Mouse (Mus musculus) bone marrow, adult 2 months (tissue): ENCODE results near the gene Rpl26. TPM values are rescaled to one million over a fixed set of nuclear protein-coding genes. Genes with fewer than 3 reads are reported as not detected.

ENCODE experiments used
- H3K27ac ChIP-seq: fragments of 200-500 bp; 2 replicates; pipeline ENCODE4 v1.5.1; 2012; ENCODE audit warnings: low read depth, mild to moderate bottlenecking, control low read depth, inconsistent platforms, low read length; ENCODE audit not compliant: control insufficient read depth, poor library complexity, insufficient read depth
- H3K4me1 ChIP-seq: fragments of 200-500 bp; 2 replicates; pipeline ENCODE4 v1.6.1; 2011; ENCODE audit warnings: low read length; ENCODE audit not compliant: control insufficient read depth, insufficient read depth
- H3K4me3 ChIP-seq: fragments of 200-500 bp; replicated peaks from 2 replicates; pipeline ENCODE3; 2011; ENCODE audit warnings: mild to moderate bottlenecking, low read depth, low read length, control low read depth; ENCODE audit not compliant: control insufficient read depth
- CTCF ChIP-seq: fragments of 200-500 bp; IDR thresholded peaks from 2 replicates; pipeline ENCODE4 v1.5.1; 2011; ENCODE audit warnings: low read length, control low read depth; ENCODE audit not compliant: control insufficient read depth, insufficient read depth
- POLR2A ChIP-seq: fragments of 200-500 bp; IDR thresholded peaks from 2 replicates; pipeline ENCODE4 v1.6.1; 2011; ENCODE audit warnings: low read depth, mild to moderate bottlenecking, control low read depth, low read length, borderline replicate concordance; ENCODE audit not compliant: control insufficient read depth
- WGBS: fragments of 180-500 bp; shearing (Covaris S2); methylation state at CpG from one replicate; pipeline ENCODE4 v1.1.7; 2018; 5-methylcytosine and 5-hydroxymethylcytosine counted together
- polyA plus RNA-seq: library from polyadenylated mRNA; stranded (reverse); fragments of >200 nt; gene quantifications from 2 replicates; pipeline ENCODE4 v1.2.4, GENCODE M21; 2011; ENCODE audit warnings: low replicate concordance; ENCODE audit not compliant: missing spikeins, insufficient read depth, insufficient read length

Rpl26 gene
- polyA plus RNA-seq, 1 experiment: 3,389 TPM

GRCm38 (mm10) chr11:68882107-68882506 is 19.3 kb upstream of the Rpl26 start:
- Histone ChIP-seq H3K27ac (no peak overlapping the region), H3K4me1 (no peaks in the 10 kb centered on the region), H3K4me3 (no peak overlapping the region)
- WGBS: 72% methylated on average over 14 of the region's 14 CpGs
- TF ChIP-seq POLR2A (no peak), CTCF (no peak)

GRCm38 (mm10) chr11:68883843-68884242 is 17.5 kb upstream of the Rpl26 start:
- TF ChIP-seq POLR2A (no peak), CTCF (no peak)
- WGBS: 69% methylated on average over 2 of the region's 2 CpGs
- Histone ChIP-seq H3K4me3 (no peak overlapping the region), H3K27ac (no peak overlapping the region), H3K4me1 (no peaks in the 10 kb centered on the region)

GRCm38 (mm10) chr11:68884368-68884767 is 17.0 kb upstream of the Rpl26 start:
- no peak overlapping the region for H3K27ac ChIP-seq
- WGBS: 62% methylated on average over 5 of the region's 5 CpGs
- H3K4me1 ChIP-seq: no peaks in the 10 kb centered on the region
- no peak overlapping the region for H3K4me3 ChIP-seq
- TF ChIP-seq POLR2A (no peak), CTCF (no peak)

GRCm38 (mm10) chr11:68886091-68886490 is 15.3 kb upstream of the Rpl26 start:
- TF ChIP-seq CTCF: no peak
- no peak for TF ChIP-seq POLR2A
- no peaks in the 10 kb centered on the region for H3K4me1 ChIP-seq
- H3K4me3 ChIP-seq: no peak overlapping the region
- no peak overlapping the region for H3K27ac ChIP-seq
- 83% methylated on average over 5 of the region's 5 CpGs for WGBS

- TF ChIP-seq POLR2A (no peak), CTCF (no peak)
- no peaks in the 10 kb centered on the region for H3K4me1 ChIP-seq
- no peak within 1 kb of the TSS for H3K4me3 ChIP-seq
- no peak within 1 kb of the TSS for H3K27ac ChIP-seq
- 58% methylated on average over 6 of the region's 6 CpGs for WGBS
Observed at GRCm38 (mm10) chr11:68888253-68888652, 13.1 kb upstream of the Rpl26 start, which contains the start of gene Rnf222. Gene Rnf222, plus strand, starts transcription at chr11:68888553.

GRCm38 (mm10) chr11:68888653-68889052 is 12.7 kb upstream of the Rpl26 start:
- Histone ChIP-seq H3K4me1 (no peaks in the 10 kb centered on the region), H3K27ac (no peak overlapping the region), H3K4me3 (no peak overlapping the region)
- WGBS: 65% methylated on average over 2 of the region's 2 CpGs
- TF ChIP-seq CTCF (no peak), POLR2A (no peak)

- WGBS: 4% methylated on average over 2 of the region's 2 CpGs
- H3K27ac ChIP-seq: no peak overlapping the region
- H3K4me1 ChIP-seq: no peaks in the 10 kb centered on the region
- TF ChIP-seq POLR2A: no peak
- H3K4me3 ChIP-seq: no peak overlapping the region
Observed at GRCm38 (mm10) chr11:68890625-68891024, 10.8 kb upstream of the Rpl26 start.

GRCm38 (mm10) chr11:68891823-68892222 is 9.6 kb upstream of the Rpl26 start:
- 80% methylated on average over 5 of the region's 5 CpGs for WGBS
- Histone ChIP-seq H3K27ac (no peak overlapping the region), H3K4me1 (no peaks in the 10 kb centered on the region), H3K4me3 (no peak overlapping the region)
- TF ChIP-seq POLR2A (no peak), CTCF (no peak)

GRCm38 (mm10) chr11:68892233-68892832 is 9.1 kb upstream of the Rpl26 start:
- 73% methylated on average over 15 of the region's 15 CpGs for WGBS
- Histone ChIP-seq H3K27ac (no peak overlapping the region), H3K4me3 (no peak overlapping the region), H3K4me1 (no peaks in the 10 kb centered on the region)
- TF ChIP-seq CTCF (no peak), POLR2A (no peak)
